Mouse (Mus musculus): ENCODE data around the gene Rbms3.

Rbms3 gene

DNA sequence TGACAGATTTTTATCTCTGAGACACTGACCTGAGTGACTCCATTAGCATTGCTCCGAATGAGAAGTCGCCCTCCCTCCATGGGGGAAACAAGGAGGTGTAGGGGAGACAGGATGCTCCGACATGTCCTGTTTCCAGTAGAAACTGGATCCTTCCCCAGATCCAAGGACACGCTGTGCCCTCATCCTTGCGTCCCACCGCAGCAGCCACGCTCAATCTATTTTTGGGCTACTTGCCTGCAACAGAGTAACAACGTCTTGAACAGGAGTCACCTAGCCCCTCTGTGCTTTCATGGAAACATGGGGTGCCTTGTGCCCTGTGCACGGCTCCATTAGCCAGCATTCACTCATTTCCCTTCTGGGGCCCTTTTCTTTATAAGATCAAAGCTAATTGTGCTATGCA is at the start of gene Rbms3:
Gene Rbms3 (minus strand): TSS at position 143 of the 400 bp plus-strand sequence.
- no peak for DNase-seq (ENCODE audit: extremely low spot score, low read depth, low spot score)

GRCm38 (mm10) chr9:117673311-117673710 is 43.6 kb upstream of the Rbms3 start:
- DNase-seq (ENCODE audit: extremely low spot score, low read depth, low spot score), result no peak

GRCm38 (mm10) chr9:117654626-117655025 is 24.9 kb upstream of the Rbms3 start:
- DNase-seq (ENCODE audit: extremely low spot score, low read depth, low spot score), result no peak

DNA sequence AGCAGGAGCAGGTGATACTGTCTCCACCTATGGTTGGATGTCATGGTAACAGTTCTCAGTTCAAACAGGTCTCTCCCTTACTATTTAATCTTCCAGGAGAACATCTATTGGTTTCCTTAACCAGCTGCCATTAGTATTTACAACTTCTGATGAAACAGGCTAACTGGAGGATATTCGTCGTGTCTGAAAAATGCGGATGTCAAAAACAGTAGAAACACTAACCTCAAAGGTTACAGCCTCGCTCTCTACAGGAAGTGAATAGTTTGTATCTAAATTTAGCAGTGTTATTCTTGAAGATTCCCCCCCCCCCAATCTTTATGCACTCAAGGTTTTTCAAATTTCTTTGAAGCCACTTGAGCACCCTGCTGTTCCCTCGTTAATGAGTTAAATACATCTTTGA is 23.9 kb upstream of the Rbms3 start:
- no peak for DNase-seq (ENCODE audit: extremely low spot score, low read depth, low spot score)

DNA sequence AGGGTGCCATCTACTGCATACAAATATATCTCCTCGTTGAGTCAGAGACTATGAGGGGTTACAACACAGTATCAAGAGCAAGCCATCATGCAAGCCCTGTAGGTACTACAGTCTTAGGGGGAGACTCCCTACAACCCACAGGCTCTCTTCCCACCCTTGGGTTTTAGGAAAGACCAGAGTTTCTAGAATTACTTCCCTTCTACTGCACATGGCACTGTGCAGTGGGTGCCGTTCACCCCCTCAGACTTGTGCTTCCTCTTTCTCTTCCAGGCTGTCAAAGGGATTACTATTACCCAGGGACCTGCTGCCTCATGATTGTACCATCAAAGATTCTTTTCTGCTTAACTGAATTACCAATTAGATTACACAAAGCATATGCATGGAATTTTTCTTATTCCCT is 16.4 kb upstream of the Rbms3 start:
- no peak for DNase-seq (ENCODE audit: extremely low spot score, low read depth, low spot score)

GRCm38 (mm10) chr9:117641090-117641782 is 11.5 kb upstream of the Rbms3 start:
- no peak for DNase-seq (ENCODE audit: extremely low spot score, low read depth, low spot score)

- DNase-seq (ENCODE audit: extremely low spot score, low read depth, low spot score), result no peak
Measured at GRCm38 (mm10) chr9:117638623-117639185, 9.0 kb upstream of the Rbms3 start.

- DNase-seq (ENCODE audit: extremely low spot score, low read depth, low spot score), result no peak
Measured at GRCm38 (mm10) chr9:117636492-117636891, 6.8 kb upstream of the Rbms3 start.

DNA sequence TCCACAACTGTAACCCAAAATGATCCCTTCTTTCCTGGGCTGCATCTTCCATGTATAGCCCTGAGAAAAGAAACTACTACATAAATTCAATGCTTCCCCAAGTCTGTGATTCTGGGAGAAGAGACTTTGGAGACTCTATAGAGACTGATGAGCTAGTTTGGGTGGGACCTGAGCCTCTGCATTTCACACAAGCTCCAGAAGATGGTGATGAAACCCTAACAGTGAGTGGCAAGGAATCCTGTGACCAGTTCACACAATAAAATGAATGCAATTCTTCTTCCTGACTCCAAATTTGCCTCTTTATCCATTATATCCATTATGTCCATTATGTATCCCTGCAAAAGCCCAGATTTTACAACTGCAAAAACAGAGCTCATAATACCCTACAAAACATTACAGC is 2.5 kb downstream of the Rbms3 start:
- DNase-seq (ENCODE audit: extremely low spot score, low read depth, low spot score), result no peak

- no peak for DNase-seq (ENCODE audit: extremely low spot score, low read depth, low spot score)
Measured at GRCm38 (mm10) chr9:117600781-117601180, 28.9 kb downstream of the Rbms3 start.

DNA sequence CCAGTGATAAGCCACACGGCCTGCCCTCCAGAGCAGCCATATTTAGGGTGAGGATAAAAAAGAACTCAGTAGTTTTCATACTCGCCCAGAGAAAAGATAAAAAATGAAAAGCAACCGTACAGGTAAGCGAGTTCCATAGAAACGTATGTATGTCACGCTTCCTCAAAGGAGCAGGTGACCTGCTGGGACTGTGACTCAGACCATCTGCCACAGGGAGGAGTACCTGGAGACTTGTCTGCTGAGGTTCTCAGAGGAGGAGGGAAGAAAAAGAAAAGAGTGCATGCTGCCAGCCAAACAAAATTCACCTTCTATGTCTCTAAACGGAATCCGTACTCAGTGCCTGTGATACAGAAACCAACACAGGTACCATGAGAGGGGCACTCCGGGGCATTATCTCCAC is 30.4 kb downstream of the Rbms3 start:
- DNase-seq (ENCODE audit: extremely low spot score, low read depth, low spot score), result no peak

GRCm38 (mm10) chr9:117596162-117596561 is 33.6 kb downstream of the Rbms3 start:
- no peak for DNase-seq (ENCODE audit: extremely low spot score, low read depth, low spot score)

- no peak for DNase-seq (ENCODE audit: extremely low spot score, low read depth, low spot score)
Measured at GRCm38 (mm10) chr9:117585345-117585744, 44.4 kb downstream of the Rbms3 start.

- no peak for DNase-seq (ENCODE audit: extremely low spot score, low read depth, low spot score)
Measured at GRCm38 (mm10) chr9:117583638-117584037, 46.1 kb downstream of the Rbms3 start.

- DNase-seq (ENCODE audit: extremely low spot score, low read depth, low spot score), result no peak
Measured at GRCm38 (mm10) chr9:117582591-117582990, 47.1 kb downstream of the Rbms3 start.

- DNase-seq (ENCODE audit: extremely low spot score, low read depth, low spot score), result no peak
Measured at GRCm38 (mm10) chr9:117571186-117571855, 58.4 kb downstream of the Rbms3 start.

DNA sequence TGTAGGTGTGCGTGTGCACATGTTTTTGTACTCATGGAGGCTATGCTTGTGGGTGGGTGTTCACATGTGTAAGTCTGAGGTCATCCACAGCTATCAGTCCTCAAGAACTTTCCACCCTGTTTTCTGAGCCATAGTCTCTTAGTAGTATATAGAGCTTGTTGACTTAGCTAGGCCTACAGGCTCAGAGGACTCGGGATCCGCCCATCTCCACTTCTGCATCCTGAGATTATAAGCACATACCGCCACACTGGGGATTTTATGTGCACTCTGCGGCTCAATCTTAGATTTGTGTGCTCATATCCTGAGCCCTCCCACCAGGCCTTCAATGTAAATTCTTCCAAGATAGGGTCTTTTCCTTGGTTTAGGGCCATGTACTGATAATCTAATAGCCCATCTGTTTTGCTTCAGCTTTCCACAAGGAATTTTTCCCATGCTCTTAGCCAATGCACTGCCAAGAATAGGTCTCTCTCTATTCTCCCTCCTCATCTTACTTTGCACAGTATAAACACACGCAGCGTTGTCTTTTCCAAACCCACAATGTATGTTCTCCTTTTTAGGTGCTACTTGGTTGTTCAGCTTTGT is 59.4 kb downstream of the Rbms3 start:
- no peak for DNase-seq (ENCODE audit: extremely low spot score, low read depth, low spot score)

- DNase-seq (ENCODE audit: extremely low spot score, low read depth, low spot score), result no peak
Measured at GRCm38 (mm10) chr9:117566293-117566692, 63.4 kb downstream of the Rbms3 start.

- DNase-seq (ENCODE audit: extremely low spot score, low read depth, low spot score), result no peak
Measured at GRCm38 (mm10) chr9:117558562-117558961, 71.2 kb downstream of the Rbms3 start.

DNA sequence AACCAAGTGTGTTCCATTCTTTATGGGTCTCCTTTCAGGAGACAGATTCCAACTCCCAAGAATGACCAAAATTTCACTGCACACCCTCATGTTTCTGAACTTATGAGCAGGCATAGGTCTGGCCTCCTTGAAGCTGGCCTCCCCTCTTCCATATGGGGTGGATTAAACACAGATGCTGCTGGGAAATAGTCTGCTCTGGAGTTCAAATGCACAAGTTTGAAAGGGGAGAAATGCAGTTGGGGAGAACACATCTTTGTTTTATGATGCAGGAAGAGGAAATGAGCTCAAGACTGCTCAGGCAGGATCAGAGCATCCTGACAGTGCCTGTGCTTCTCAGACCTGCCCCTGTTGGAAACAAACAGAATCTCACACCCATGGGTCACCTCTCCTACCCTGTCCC is 75.4 kb downstream of the Rbms3 start:
- DNase-seq (ENCODE audit: extremely low spot score, low read depth, low spot score), result peak; percentile 52

GRCm38 (mm10) chr9:117529281-117529680 is 100.4 kb downstream of the Rbms3 start:
- DNase-seq (ENCODE audit: extremely low spot score, low read depth, low spot score), result no peak

DNA sequence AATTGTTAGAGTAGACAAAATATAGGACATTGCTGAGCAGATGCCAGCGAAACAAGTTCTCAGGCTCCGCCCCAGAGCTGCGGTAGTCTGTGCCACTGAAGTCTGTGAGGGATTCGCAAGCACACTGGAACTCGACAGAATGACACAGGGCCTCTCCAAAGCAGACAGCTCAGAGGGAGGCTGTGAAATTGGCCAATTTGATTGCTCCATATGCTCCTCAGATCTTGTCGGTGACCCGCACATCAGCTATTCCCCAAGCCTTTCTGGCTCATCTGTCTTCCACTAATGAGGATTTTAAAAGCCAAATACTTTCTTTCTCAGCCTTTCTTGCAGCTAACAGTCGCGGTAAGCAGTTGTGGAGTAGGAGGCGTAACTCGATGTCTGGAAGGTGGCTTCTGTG is 120.8 kb downstream of the Rbms3 start:
- DNase-seq (ENCODE audit: extremely low spot score, low read depth, low spot score), result no peak
